Mouse (Mus musculus): ENCODE results near the gene Ssh2.

Gene Ssh2

GRCm38 (mm10) chr11:77494782-77495181, 278.7 kb downstream of the Ssh2 start:
- DNase-seq, result no peak

- no peak for DNase-seq
Observed at GRCm38 (mm10) chr11:77495507-77495906, 279.4 kb downstream of the Ssh2 start.

GRCm38 (mm10) chr11:77497341-77497756, 281.3 kb downstream of the Ssh2 start:
- DNase-seq, result peak; percentile 86 to 89

GRCm38 (mm10) chr11:77497851-77498250, 281.8 kb downstream of the Ssh2 start:
- DNase-seq, result peak; percentile 47 to 81

- peak in 1 of 2 experiments; percentile 40 for DNase-seq
Observed at GRCm38 (mm10) chr11:77498261-77499139, 282.4 kb downstream of the Ssh2 start.

GRCm38 (mm10) chr11:77499354-77499753, 283.3 kb downstream of the Ssh2 start:
- no peak for DNase-seq

GRCm38 (mm10) chr11:77500361-77501325, 284.6 kb downstream of the Ssh2 start:
- DNase-seq, result peak in 1 of 2 experiments; percentile 49

- peak; percentile 84 to 89 for DNase-seq
Observed at GRCm38 (mm10) chr11:77501392-77501791, 285.3 kb downstream of the Ssh2 start.

GRCm38 (mm10) chr11:77501971-77502370, 285.9 kb downstream of the Ssh2 start:
- DNase-seq, result no peak

GRCm38 (mm10) chr11:77502481-77502880, 286.4 kb downstream of the Ssh2 start:
- DNase-seq, result no peak

GRCm38 (mm10) chr11:77503511-77503910, 287.4 kb downstream of the Ssh2 start:
- DNase-seq, result peak in 1 of 2 experiments; percentile 59

GRCm38 (mm10) chr11:77504377-77504776, 288.3 kb downstream of the Ssh2 start:
- no peak for DNase-seq

GRCm38 (mm10) chr11:77505291-77505980, 289.3 kb downstream of the Ssh2 start:
- peak in 1 of 2 experiments; percentile 62 for DNase-seq

GRCm38 (mm10) chr11:77506273-77506672, 290.2 kb downstream of the Ssh2 start:
- DNase-seq, result peak; percentile 67 to 93

GRCm38 (mm10) chr11:77506941-77507340, 290.9 kb downstream of the Ssh2 start:
- peak in 1 of 2 experiments; percentile 37 for DNase-seq

- peak in 1 of 2 experiments; percentile 54 for DNase-seq
Observed at GRCm38 (mm10) chr11:77507426-77507825, 291.3 kb downstream of the Ssh2 start.

GRCm38 (mm10) chr11:77508068-77509021, 292.3 kb downstream of the Ssh2 start:
- peak; percentile 88 to 93 for DNase-seq
